Mouse (Mus musculus) cortical plate, adult 2 months (tissue): Measurements from ENCODE around the gene Tm4sf20. TPM values are rescaled to one million over a fixed set of nuclear protein-coding genes. Genes with fewer than 3 reads are reported as not detected.
A peak's percentile ranks its signal among the peaks of the same experiment; 100 is the strongest.

Experiments used
- H3K27ac ChIP-seq: fragments of 200-500 bp; 2 replicates; pipeline ENCODE4 v1.5.1; 2012; ENCODE audit warnings: low read length, control low read depth, inconsistent platforms; ENCODE audit not compliant: insufficient read depth
- H3K4me1 ChIP-seq: fragments of 200-500 bp; 2 replicates; pipeline ENCODE4 v1.6.1; 2011; ENCODE audit warnings: low read length; ENCODE audit not compliant: control insufficient read depth, insufficient read depth
- H3K4me3 ChIP-seq: fragments of 200-500 bp; 2 replicates; pipeline ENCODE4 v1.5.1; 2011; ENCODE audit warnings: mild to moderate bottlenecking, low read length, control low read depth; ENCODE audit not compliant: insufficient read depth
- CTCF ChIP-seq: fragments of 200-500 bp; IDR thresholded peaks from 2 replicates; pipeline ENCODE4 v1.5.1; 2011; ENCODE audit warnings: mild to moderate bottlenecking, control low read depth, low read length; ENCODE audit not compliant: insufficient read depth; ENCODE audit errors: extremely low read depth
- POLR2A ChIP-seq: fragments of 200-500 bp; IDR thresholded peaks from 2 replicates; pipeline ENCODE4 v1.6.1; 2011; ENCODE audit warnings: mild to moderate bottlenecking, low read length, control low read depth; ENCODE audit not compliant: insufficient read depth; ENCODE audit errors: extremely low read depth
- polyA plus RNA-seq: library from polyadenylated mRNA; depleted of rRNA; stranded (reverse); fragments of >200 nt; gene quantifications from 2 replicates; pipeline ENCODE4 v1.2.3, GENCODE M21; 2012

The Tm4sf20 gene
- polyA plus RNA-seq, 1 experiment, result not detected

DNA sequence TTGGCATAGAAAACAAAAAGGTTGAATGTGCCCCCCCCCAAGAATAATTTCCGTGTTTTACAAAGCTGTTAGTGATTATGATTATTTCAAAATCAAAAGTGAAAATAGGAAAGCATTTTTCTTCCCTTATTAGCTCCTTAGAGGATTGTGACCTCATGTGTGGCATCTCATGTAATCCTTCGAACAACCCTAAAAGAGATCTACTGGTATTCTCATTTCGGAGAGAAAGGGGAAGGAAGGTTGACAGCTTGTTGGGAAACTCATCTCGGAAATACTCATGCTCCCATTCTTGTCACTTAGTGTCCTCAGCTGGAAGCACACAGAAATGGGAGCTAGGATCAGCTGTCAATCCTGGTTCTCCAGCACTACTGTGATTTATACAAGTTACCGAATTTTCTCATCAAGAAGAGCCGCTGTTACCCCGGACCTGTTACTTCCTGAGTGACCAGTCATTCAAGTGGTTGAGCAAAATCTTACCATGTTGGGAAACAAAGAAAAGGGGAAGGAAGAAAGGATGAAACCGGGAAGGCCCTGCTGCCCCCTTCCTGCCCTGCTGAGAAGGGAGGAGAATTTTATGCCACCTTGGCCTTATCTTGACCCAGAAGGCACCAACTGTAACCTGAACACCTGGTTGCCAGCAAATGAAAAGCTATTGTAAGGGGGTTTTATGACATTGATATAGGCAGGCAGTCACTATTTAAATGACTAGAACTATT lies 6.6 kb downstream of the Tm4sf20 start:
- Histone ChIP-seq H3K27ac (no peak overlapping the region), H3K4me3 (no peak overlapping the region), H3K4me1 (no peaks in the 10 kb centered on the region)
- no peak for TF ChIP-seq POLR2A
- TF ChIP-seq CTCF, result no peak

DNA sequence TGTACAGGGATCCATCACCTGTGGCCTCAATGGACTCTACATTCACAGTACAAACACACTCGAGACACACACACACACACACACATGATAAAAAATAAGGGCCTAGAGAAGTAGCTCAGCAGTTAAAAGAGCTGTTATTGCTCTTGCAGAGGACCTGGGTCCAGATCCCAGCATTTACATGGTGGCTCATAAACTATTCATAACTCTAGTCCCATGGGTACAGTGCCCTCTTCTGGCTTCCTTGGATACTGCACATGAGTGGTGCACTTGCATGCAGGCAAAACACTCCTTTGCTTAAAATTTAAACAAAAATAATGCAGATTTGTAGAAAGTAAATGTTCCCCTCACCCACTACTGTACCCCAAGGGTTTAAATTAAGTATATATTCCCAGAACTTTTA lies 8.7 kb downstream of the Tm4sf20 start:
- H3K4me3 ChIP-seq, result no peak overlapping the region
- no peaks in the 10 kb centered on the region for H3K4me1 ChIP-seq
- TF ChIP-seq POLR2A (no peak), CTCF (no peak)
- no peak overlapping the region for H3K27ac ChIP-seq

DNA sequence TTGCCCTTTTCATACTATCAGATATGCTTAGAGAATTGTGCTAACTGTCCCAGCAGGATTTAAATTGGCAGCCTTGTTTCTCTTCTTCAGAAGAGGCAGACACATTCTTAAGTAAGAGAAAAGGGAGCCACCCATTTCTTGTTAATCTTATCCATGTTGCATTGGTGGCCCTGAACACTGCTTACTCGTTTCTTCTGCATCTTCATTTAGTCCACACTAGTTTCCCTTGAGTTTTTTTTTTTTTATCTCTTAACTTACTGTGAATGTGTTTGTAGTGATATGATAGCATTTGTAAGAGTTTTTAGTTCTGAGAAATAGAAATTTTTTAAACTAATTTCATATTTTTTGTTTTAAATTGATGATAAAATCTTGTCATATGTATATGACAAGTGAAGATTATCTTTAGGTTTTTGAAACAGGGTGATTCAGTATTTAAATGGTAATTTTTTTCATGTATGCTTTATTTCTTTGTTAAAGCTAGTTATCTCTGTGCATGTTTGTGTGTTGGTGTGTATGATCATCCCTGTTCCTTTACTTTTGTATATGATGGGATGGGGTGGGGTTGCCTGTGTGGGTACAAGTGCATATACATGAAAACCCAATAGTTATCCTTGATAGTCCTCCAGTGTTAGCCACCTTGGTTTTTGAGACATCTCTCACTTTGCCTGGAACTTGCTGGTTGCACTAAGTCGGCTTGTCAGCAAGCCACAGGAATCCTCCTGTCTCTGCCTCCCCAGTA lies 20.4 kb downstream of the Tm4sf20 start:
- H3K4me3 ChIP-seq, result no peak overlapping the region
- no peak for TF ChIP-seq CTCF
- TF ChIP-seq POLR2A, result no peak
- H3K27ac ChIP-seq, result no peak overlapping the region
- H3K4me1 ChIP-seq, result no peaks in the 10 kb centered on the region

DNA sequence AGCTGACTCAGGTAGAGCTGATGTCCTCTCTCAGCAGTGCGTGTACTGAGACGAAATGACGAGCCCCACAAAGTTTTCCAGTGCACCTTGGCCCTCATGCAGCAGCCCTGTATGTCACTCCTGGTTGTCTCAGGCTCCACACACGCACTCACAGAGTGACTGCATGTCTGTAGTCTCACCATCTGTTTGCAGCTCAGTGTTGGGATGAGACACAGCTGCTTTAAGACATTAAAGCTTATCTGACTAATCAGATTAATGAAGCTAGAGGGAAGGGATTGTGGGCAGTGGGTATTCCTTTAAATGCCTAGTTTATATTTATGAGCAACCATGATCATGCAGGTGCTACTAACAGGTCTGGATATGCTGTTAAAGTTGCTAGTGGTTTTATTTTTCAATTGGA lies 21.9 kb downstream of the Tm4sf20 start:
- TF ChIP-seq CTCF, result no peak
- TF ChIP-seq POLR2A, result no peak
- no peak overlapping the region for H3K4me3 ChIP-seq

DNA sequence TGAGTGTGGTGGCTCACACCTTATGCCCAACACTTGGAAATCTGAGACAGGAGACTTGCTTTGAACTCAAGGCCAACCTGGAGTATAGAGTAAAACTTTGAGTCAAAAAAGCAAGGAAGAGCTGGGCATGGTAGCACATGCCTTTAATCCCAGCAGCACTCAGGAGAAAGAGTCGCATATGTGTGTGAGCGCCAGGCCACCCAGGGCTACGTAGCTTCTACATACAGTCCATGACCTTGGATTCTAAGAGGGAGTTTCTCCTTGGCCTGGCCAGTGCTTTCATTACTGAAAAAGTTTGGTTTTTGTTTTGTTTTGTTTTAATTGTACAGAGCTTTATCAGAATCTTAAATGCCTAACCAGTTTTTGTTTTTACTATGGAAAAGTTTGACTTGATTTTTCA lies 24.3 kb downstream of the Tm4sf20 start:
- H3K27ac ChIP-seq, result no peak overlapping the region
- no peak for TF ChIP-seq POLR2A
- no peak for TF ChIP-seq CTCF
- peaks cover 2% of the 10 kb centered on the region for H3K4me1 ChIP-seq
- H3K4me3 ChIP-seq, result no peak overlapping the region

More for the DNA sequence above, 21.9 kb downstream of the Tm4sf20 start:
- Histone ChIP-seq H3K4me1 (peaks cover 2% of the 10 kb centered on the region), H3K27ac (no peak overlapping the region)

DNA sequence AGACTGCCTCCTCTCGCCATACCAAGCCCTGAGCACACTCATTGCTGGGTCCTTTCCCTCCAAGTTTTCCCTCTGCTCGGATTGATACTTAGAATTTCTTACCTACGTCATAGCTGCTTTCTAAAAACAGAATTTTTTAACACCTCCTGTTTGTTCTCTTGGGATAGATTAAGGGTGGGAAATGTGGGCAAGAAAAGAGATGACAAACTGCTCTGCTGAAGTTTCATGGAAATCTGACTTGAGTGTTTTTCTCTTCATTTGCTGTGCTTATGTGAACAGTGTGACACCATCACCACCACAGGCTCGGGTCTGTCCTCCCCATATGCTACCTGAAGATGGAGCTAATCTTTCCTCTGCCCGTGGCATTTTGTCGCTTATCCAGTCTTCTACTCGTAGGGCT lies 26.7 kb downstream of the Tm4sf20 start:
- H3K4me3 ChIP-seq, result no peak overlapping the region
- TF ChIP-seq CTCF, result no peak
- no peak for TF ChIP-seq POLR2A
- peaks cover 4% of the 10 kb centered on the region for H3K4me1 ChIP-seq
- H3K27ac ChIP-seq, result no peak overlapping the region

DNA sequence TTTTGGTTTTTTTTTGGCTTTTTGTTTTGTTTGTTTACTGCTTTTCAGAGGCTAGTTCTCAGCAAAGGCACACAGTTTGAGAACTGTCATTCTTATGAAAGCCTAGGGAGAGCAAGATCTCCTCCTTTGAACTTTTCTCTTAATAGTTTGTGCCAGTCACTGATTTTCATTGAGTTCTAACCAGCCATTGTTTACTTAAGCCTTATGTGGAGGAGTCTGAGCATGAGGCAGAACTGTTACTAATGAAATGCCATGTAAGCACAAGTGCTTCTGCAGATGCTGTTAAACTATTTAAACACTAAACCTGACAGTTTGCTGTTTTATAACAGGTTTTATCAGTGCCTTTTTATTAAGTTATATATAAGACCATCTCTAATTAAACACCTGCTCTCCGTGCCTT lies 30.2 kb downstream of the Tm4sf20 start:
- Histone ChIP-seq H3K4me3 (no peak overlapping the region), H3K27ac (no peak overlapping the region), H3K4me1 (peaks cover 4% of the 10 kb centered on the region)
- TF ChIP-seq CTCF, result no peak
- TF ChIP-seq POLR2A, result no peak

DNA sequence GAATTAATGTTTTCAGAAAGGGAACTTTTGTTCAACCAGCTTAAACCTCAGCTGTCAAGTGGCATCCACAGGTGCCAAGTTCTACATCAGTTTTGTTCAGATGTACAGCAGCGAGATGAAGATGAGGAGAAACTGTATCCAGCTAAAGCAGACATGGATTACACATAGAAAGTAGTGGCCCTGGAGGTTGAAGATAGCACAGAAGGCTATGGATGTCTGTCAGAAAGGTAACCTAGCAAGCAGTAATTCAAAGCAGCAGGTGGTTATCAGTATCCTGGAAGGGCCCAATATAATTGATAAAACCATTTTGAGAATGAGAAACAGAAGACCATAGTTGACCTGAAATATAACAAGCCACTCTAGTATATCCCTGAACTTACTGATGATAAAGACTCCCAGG lies 34.9 kb downstream of the Tm4sf20 start:
- Histone ChIP-seq H3K4me3 (no peak overlapping the region), H3K4me1 (peaks cover 2% of the 10 kb centered on the region; the same call in 1 of the 2 replicates), H3K27ac (no peak overlapping the region)
- TF ChIP-seq CTCF (no peak), POLR2A (no peak)

DNA sequence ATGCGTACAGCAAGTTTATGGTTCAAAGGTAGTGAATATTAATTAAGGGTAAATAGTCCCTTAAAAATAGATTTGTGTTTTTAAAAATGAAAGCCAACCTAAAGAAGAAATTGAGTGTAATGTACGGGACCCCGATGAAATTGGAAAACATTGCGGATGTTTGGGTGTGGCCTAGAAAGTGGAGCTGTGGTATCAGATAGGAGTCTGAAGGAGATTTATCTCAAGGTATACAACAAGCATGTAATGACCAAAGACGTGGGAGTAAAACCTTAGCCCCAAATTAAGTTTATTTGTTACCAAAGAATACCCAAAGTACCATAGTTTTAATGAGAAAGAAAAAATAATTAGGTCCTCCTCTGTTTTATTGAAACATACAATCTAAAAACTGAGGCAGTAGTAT lies 41.8 kb downstream of the Tm4sf20 start:
- no peak overlapping the region for H3K4me3 ChIP-seq
- no peaks in the 10 kb centered on the region; the same call in 1 of the 2 replicates for H3K4me1 ChIP-seq
- TF ChIP-seq POLR2A, result no peak
- no peak for TF ChIP-seq CTCF
- H3K27ac ChIP-seq, result no peak overlapping the region

DNA sequence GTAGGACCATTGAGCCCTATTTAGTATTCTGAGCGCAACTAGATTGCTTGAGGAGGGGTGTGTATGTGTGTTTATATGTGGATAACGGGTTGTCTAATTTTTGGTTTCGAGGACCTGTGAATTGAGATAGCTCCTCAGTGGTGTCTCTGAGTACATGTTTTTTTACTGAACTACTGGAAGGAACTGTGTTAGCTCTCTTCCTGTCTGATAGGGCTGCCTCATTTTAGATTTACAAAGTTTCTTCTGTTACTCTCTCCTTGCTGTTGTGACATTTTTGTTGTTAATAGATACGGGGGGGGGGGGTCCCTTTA lies 42.4 kb downstream of the Tm4sf20 start:
- Histone ChIP-seq H3K27ac (no peak overlapping the region), H3K4me1 (no peaks in the 10 kb centered on the region; the same call in 1 of the 2 replicates), H3K4me3 (peak overlapping the region; percentile 85; the same call in 1 of the 2 replicates)
- TF ChIP-seq POLR2A, result no peak
- no peak for TF ChIP-seq CTCF
